Mouse (Mus musculus) gastrocnemius, postnatal 4 days (tissue): ENCODE measurements around the gene Bmp15. TPM values are rescaled to one million over a fixed set of nuclear protein-coding genes. Genes with fewer than 3 reads are reported as not detected.

Experiments
- DNase-seq, 2 experiments: peaks; one replicate each; pipeline ENCODE4 v3.0.0; 2021 to 2022; ENCODE audit warnings: low spot score in 2 of 2, mixed read lengths in 2 of 2
- long read RNA-seq, 2 experiments: library from polyadenylated mRNA; stranded (forward); transcript quantifications; one replicate each; pipeline ENCODE4 v2.0.0; 2021
- total RNA-seq, 2 experiments: library from RNA; stranded (reverse); gene quantifications; 2 replicates each; pipeline ENCODE4 v1.2.3; 2021

Bmp15 gene
- total RNA-seq, result under 1 TPM; 0.10 to 0.12 TPM
- long read RNA-seq, experiment 1, result 0 reads
- long read RNA-seq, experiment 2, result 0 reads

DNA sequence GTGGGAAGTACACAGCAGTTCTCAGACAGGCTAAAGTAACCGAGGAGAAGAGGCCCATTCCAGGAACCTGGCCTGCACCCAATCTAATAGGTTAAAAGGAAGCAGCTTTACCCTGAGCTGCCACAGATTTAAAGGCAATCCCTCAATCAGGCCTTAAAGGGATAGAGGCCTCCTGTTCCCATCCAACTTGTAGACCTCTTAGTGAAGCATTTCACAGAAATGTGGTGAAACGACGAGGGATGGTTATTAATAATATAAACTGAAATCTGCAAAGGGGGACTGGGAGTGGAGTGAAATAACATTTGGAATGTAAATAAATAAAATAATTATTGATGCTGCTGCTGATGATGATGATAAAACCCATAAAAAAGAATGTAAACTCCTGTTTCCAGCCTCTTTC lies at the start of gene Bmp15:
TSS of gene Bmp15 (minus strand) at position 101 of the 400 bp plus-strand sequence.
- no peak for DNase-seq

DNA sequence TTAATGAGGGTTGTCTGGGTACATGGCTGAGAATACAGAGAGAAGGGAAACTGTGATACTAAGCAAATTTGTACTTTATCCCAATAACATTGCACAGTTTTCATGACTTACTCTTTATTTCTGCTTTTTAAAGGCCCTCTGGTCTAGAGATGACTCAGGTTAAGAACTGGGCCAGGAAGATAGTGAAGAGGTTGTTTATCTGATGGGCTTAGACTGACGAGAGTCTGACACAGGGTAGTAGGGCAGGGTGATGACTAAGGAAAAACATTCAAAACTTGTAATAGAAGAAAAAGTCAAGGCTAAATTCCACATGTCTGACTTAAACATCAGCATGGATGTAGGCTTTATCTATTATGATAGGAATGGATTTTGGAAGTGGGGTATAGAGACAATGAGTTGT lies 48.3 kb upstream of the Bmp15 start:
- DNase-seq, result no peak

DNA sequence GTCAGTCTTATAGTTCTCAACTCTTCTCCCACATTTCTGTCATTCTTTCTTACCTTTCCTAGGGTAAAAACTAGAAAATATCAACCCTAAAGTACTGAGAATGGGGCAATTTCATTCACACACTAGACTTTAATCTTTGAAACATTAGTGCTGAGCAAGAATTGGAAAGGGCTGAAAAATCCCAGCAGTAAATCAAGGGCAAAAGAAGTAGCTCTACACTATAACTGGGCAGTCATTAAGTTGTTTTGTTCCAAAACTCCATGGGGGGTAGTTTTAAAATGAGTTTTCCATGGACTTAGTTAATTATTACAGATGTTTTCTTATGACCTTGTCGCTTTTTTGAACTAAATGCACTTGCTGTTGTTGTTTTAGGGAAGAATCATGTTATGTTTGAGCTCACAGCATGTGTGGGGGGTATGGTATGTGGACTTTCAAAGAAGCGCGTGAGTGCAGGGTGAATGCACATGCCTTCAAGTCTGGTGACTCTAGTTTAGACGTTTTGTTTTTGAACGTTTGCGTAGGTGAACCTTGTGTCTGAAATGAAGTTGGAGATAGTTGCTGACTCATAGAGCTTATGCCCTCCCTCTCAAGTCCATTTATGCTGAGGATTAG lies 37.1 kb upstream of the Bmp15 start:
- no peak for DNase-seq

DNA sequence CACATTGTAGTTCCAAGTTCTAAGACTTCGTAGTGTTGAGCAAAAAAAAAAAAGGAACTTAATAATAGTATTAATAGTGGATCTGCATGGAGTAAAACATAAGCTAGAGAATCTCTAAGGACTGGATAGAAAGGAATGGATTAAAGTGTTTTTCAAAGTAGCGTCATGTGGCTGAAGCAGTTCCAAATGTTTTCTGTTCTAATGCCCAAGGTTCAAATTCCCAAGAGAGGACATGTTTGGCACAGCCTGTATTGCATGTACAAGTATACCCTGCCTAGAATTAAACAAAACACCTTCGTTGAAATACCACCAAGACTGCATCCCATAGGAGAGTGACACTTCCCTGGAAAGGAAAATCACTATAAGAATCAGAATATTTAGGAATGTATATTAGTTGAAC lies 36.4 kb upstream of the Bmp15 start:
- no peak for DNase-seq

DNA sequence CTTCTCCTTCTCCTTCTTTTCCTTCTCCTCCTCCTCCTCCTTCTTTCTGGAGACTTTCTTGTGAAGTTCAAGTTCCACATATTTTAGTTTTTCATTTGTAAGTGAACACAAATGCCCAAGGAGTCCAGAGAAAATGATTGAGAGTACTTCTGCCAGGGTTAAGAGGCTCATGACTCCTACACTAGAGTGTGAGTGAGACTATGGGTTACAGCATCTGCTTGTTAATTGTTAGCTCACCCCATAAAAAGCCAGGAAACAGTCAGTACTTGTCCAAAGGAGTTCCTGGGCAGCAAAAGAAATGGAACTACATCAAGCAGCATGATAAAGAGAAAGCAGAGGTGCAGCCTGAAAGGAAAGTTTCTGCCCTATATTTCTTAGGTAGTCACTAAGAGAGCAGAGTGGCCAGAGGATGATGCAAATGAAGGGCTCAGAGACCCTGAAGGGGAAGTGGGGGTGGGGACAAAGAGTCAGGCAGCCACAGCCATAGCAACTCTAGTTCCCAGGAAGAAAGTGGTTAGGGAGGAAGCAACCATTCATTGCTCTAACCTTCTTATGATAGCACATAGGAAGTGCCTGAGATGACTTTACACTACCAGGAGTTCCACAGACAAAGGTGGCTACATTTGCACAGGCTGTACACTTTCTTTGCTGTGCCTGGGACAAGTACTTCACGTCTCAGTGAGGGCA lies 24.9 kb upstream of the Bmp15 start:
- no peak for DNase-seq

DNA sequence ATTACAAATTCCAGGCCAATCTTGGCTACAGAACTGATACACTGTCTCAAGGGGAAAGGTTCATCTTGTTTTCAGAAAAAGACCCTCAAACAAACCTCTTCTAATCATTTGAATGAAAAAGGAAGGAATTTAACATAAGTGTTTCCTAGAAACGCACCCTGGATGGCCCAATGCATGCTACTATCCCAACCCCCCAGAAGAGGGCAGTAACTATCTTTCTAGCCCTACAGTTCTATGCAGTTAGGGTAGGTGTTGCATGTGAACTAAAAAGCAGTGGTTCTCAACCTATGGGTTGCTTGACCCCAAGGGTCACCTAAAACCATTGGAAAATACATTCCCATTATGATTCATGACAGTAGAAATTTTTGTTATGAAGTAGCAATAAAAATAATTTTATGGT lies 3.5 kb upstream of the Bmp15 start:
- no peak for DNase-seq

DNA sequence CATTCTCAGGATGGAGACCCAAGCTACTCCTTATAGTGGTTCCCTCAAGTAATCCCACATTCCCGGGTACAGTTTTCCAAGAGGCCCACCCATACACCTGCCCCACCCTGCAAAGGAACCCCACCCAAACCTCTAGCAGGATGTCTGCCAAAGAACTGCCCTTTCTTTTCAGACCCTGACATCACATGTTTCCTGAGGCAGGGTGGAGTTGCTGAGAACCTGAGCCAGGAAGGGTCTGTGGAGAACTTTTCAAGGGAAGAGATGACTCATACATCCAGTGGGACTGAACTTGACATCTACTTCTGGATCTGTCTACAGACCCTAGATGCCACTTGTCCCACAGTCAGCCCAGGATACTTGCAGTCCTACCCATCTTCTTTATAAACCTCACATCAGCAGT lies 2.8 kb downstream of the Bmp15 start:
- no peak for DNase-seq

Other genes starting within 250 kb of the Bmp15 start
- gene AU022751, start 237.3 kb downstream of the Bmp15 start, total RNA-seq, result not detected
- gene Nudt10, start 147.7 kb downstream of the Bmp15 start, total RNA-seq, result 1 to 10 TPM in 1 of 2 experiments, under 1 TPM in 1; 0.86 to 2.1 TPM
- 1 to 10 TPM; 8.7 to 9.1 TPM for gene Shroom4, start 79.1 kb upstream of the Bmp15 start, total RNA-seq